Mouse (Mus musculus): ENCODE results near the gene Mthfd1. TPM values are rescaled to one million over a fixed set of nuclear protein-coding genes. Genes with fewer than 3 reads are reported as not detected.

The Mthfd1 gene
- total RNA-seq, 1 experiment = 182 TPM

DNA sequence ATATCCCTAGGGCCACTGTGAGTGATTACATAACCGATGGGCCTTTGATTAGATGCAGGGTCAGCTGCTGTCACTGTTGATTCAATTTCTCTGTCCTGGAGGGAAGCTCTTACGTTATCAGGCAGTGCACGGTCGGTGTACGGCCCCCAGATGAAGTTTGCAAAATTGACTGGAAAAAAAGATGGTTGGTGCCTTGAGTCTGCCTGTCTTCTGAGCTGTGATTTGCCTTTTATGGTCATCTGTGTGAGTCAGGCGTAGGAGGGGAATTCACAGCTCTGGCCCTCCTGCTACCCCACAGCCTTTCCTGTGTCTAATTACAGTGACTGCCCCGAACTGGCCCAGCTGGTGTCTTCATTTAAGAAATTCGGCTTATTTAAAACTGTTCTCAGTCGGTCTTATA is 52.9 kb downstream of the Mthfd1 start:
- Histone ChIP-seq H3K9ac (ENCODE audit: insufficient read depth, low read depth, low read length, poor library complexity, severe bottlenecking) (no peak overlapping the region), H3K27ac (ENCODE audit: insufficient read depth, low read depth, low read length, poor library complexity, severe bottlenecking) (no peak overlapping the region), H3K9me3 (ENCODE audit: control insufficient read depth, insufficient read depth, low read depth, low read length) (no peaks in the 10 kb centered on the region), H3K4me1 (ENCODE audit: control insufficient read depth in 2 of 2, insufficient read depth in 2 of 2, low read length in 2 of 2, poor library complexity in 1 of 2) (peaks cover 0 to 10% of the 10 kb centered on the region in 2 experiments; a peak in 1 of 4 replicates), H3K4me3 (ENCODE audit: insufficient read depth in 1 of 2, low read depth in 1 of 2, low read length in 2 of 2, poor library complexity in 1 of 2, severe bottlenecking in 1 of 2) (no peak overlapping the region), H3K36me3 (ENCODE audit: control insufficient read depth, insufficient read depth, low read length, poor library complexity, severe bottlenecking) (peaks cover 60% of the 10 kb centered on the region)
- TF ChIP-seq HCFC1 (IDR thresholded peaks at IDR 0.05; ENCODE audit: borderline replicate concordance, insufficient read depth, low read length) (no peak), ZNF384 (IDR thresholded peaks at IDR 0.05; ENCODE audit: low read depth, low read length) (no peak), CHD2 (IDR thresholded peaks at IDR 0.05; ENCODE audit: low read depth, low read length) (no peak), MAFK (IDR thresholded peaks at IDR 0.05; ENCODE audit: insufficient read depth, low read depth, low read length) (no peak), ZC3H11A (IDR thresholded peaks at IDR 0.05; ENCODE audit: borderline replicate concordance, low read depth, low read length) (no peak)
- DNase-seq (ENCODE audit: low read depth, low spot score) = no peak
- in situ Hi-C loops (cut with MboI; ENCODE audit: low sequenced_read_pairs in 2 of 2, unreplicated experiment in 2 of 2) = no loop called here

DNA sequence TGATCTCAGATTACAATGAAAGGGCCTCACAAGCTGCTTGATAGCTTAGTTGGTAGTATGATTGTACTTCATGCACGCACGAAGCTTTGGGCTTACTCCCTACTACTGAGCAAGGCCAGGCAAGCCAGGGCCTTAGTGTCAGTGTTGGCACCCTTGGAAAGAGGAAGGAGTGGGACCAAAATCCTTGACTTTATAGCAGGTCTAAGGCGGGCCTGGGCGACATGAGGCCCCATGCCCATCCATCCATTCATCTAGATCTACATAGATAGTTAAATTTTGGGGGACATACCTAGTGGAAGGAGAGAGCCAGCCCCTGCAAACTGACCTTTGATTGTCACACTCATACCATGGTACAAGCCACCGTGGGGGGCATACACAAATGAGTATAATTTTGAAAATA is 53.3 kb downstream of the Mthfd1 start:
- Histone ChIP-seq H3K4me1 (ENCODE audit: control insufficient read depth in 2 of 2, insufficient read depth in 2 of 2, low read length in 2 of 2, poor library complexity in 1 of 2) (peaks cover 0 to 10% of the 10 kb centered on the region in 2 experiments; a peak in 1 of 4 replicates), H3K4me3 (ENCODE audit: insufficient read depth in 1 of 2, low read depth in 1 of 2, low read length in 2 of 2, poor library complexity in 1 of 2, severe bottlenecking in 1 of 2) (no peak overlapping the region), H3K36me3 (ENCODE audit: control insufficient read depth, insufficient read depth, low read length, poor library complexity, severe bottlenecking) (peaks cover 63% of the 10 kb centered on the region), H3K9me3 (ENCODE audit: control insufficient read depth, insufficient read depth, low read depth, low read length) (no peaks in the 10 kb centered on the region), H3K9ac (ENCODE audit: insufficient read depth, low read depth, low read length, poor library complexity, severe bottlenecking) (no peak overlapping the region), H3K27ac (ENCODE audit: insufficient read depth, low read depth, low read length, poor library complexity, severe bottlenecking) (no peak overlapping the region)
- no peak for DNase-seq (ENCODE audit: low read depth, low spot score)
- in situ Hi-C loops (cut with MboI; ENCODE audit: low sequenced_read_pairs in 2 of 2, unreplicated experiment in 2 of 2) = no loop called here
- no peak for TF ChIP-seq MAFK (IDR thresholded peaks at IDR 0.05; ENCODE audit: insufficient read depth, low read depth, low read length)
- TF ChIP-seq ZC3H11A (IDR thresholded peaks at IDR 0.05; ENCODE audit: borderline replicate concordance, low read depth, low read length) = no peak
- no peak for TF ChIP-seq ZNF384 (IDR thresholded peaks at IDR 0.05; ENCODE audit: low read depth, low read length)
- no peak for TF ChIP-seq CHD2 (IDR thresholded peaks at IDR 0.05; ENCODE audit: low read depth, low read length)
- TF ChIP-seq HCFC1 (IDR thresholded peaks at IDR 0.05; ENCODE audit: borderline replicate concordance, insufficient read depth, low read length) = no peak

DNA sequence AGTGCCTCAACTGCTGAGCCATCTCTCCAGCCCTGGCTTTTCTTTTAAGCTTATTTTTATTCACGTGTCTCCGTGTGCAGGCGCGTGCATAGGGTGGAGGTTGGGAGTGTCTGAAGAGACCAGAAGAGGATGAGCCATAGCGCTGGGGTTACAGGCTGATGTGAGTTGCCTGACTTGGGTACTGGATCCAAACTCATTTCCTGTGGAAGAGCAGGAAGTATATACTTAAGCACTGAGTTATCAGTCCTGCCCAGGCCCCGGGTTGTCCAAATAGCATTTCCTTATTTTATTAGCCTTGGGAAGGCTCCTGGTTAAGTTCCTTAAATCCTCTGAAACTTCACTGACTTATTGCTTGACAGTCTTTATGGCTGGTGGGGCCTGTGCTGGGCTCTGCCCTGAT is 54.9 kb downstream of the Mthfd1 start:
- no peak for TF ChIP-seq MAFK (IDR thresholded peaks at IDR 0.05; ENCODE audit: insufficient read depth, low read depth, low read length)
- TF ChIP-seq CHD2 (IDR thresholded peaks at IDR 0.05; ENCODE audit: low read depth, low read length) = no peak
- TF ChIP-seq ZNF384 (IDR thresholded peaks at IDR 0.05; ENCODE audit: low read depth, low read length) = no peak
- TF ChIP-seq ZC3H11A (IDR thresholded peaks at IDR 0.05; ENCODE audit: borderline replicate concordance, low read depth, low read length) = no peak
- no peak for TF ChIP-seq HCFC1 (IDR thresholded peaks at IDR 0.05; ENCODE audit: borderline replicate concordance, insufficient read depth, low read length)
- Histone ChIP-seq H3K4me3 (ENCODE audit: insufficient read depth in 1 of 2, low read depth in 1 of 2, low read length in 2 of 2, poor library complexity in 1 of 2, severe bottlenecking in 1 of 2) (no peak overlapping the region), H3K9me3 (ENCODE audit: control insufficient read depth, insufficient read depth, low read depth, low read length) (no peaks in the 10 kb centered on the region), H3K27ac (ENCODE audit: insufficient read depth, low read depth, low read length, poor library complexity, severe bottlenecking) (no peak overlapping the region), H3K36me3 (ENCODE audit: control insufficient read depth, insufficient read depth, low read length, poor library complexity, severe bottlenecking) (peaks cover 61% of the 10 kb centered on the region), H3K9ac (ENCODE audit: insufficient read depth, low read depth, low read length, poor library complexity, severe bottlenecking) (no peak overlapping the region), H3K4me1 (ENCODE audit: control insufficient read depth in 2 of 2, insufficient read depth in 2 of 2, low read length in 2 of 2, poor library complexity in 1 of 2) (peaks cover 0 to 10% of the 10 kb centered on the region in 2 experiments; a peak in 1 of 4 replicates)
- in situ Hi-C loops (cut with MboI; ENCODE audit: low sequenced_read_pairs in 2 of 2, unreplicated experiment in 2 of 2) = no loop called here
- DNase-seq (ENCODE audit: low read depth, low spot score) = no peak

DNA sequence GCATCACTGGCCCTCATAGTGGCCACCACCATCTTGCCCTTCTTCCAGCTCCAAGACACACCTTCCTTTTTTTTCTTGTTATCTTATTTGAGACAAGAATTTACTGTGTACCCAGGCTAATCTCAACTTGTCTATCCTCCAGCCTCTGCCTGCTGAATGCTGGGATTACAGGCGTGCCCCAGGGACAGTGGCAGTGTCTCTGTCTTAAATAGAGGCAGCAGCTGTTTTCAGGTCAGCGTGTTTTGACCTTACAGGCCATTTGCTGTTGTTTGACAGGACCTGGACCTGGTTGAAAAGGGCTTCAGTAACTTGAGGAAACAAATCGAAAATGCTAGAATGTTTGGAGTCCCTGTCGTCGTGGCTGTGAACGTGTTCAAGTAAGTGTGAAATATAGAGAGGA is 55.5 kb downstream of the Mthfd1 start:
- in situ Hi-C loops (cut with MboI; ENCODE audit: low sequenced_read_pairs in 2 of 2, unreplicated experiment in 2 of 2) = no loop called here
- DNase-seq (ENCODE audit: low read depth, low spot score) = no peak
- Histone ChIP-seq H3K4me3 (ENCODE audit: insufficient read depth in 1 of 2, low read depth in 1 of 2, low read length in 2 of 2, poor library complexity in 1 of 2, severe bottlenecking in 1 of 2) (no peak overlapping the region), H3K9ac (ENCODE audit: insufficient read depth, low read depth, low read length, poor library complexity, severe bottlenecking) (no peak overlapping the region), H3K9me3 (ENCODE audit: control insufficient read depth, insufficient read depth, low read depth, low read length) (no peaks in the 10 kb centered on the region), H3K4me1 (ENCODE audit: control insufficient read depth in 2 of 2, insufficient read depth in 2 of 2, low read length in 2 of 2, poor library complexity in 1 of 2) (peaks cover 0 to 10% of the 10 kb centered on the region in 2 experiments; a peak in 1 of 4 replicates), H3K36me3 (ENCODE audit: control insufficient read depth, insufficient read depth, low read length, poor library complexity, severe bottlenecking) (peaks cover 63% of the 10 kb centered on the region), H3K27ac (ENCODE audit: insufficient read depth, low read depth, low read length, poor library complexity, severe bottlenecking) (no peak overlapping the region)
- no peak for TF ChIP-seq MAFK (IDR thresholded peaks at IDR 0.05; ENCODE audit: insufficient read depth, low read depth, low read length)
- TF ChIP-seq CHD2 (IDR thresholded peaks at IDR 0.05; ENCODE audit: low read depth, low read length) = no peak
- TF ChIP-seq HCFC1 (IDR thresholded peaks at IDR 0.05; ENCODE audit: borderline replicate concordance, insufficient read depth, low read length) = no peak
- TF ChIP-seq ZC3H11A (IDR thresholded peaks at IDR 0.05; ENCODE audit: borderline replicate concordance, low read depth, low read length) = no peak
- TF ChIP-seq ZNF384 (IDR thresholded peaks at IDR 0.05; ENCODE audit: low read depth, low read length) = no peak

DNA sequence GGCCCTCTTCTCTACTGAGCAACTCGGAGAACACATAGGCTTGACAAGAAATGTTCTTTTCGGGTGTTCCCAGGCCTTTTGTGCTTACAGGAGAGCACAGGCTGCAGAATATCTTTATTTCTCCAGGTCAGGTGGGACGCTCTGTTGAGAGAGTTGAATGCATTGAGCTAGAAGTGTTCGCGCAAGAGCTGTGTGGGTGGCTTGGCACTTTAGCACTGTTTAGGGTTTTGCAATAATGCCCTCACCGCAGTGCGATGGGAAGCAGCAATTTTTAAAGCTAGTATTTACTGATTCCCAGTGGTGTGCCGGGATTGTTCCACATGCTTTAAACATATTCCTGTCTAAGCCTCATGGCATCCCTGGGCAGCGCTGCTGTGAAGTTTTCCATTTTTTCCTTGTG is 56.1 kb downstream of the Mthfd1 start:
- Histone ChIP-seq H3K4me3 (ENCODE audit: insufficient read depth in 1 of 2, low read depth in 1 of 2, low read length in 2 of 2, poor library complexity in 1 of 2, severe bottlenecking in 1 of 2) (no peak overlapping the region), H3K9ac (ENCODE audit: insufficient read depth, low read depth, low read length, poor library complexity, severe bottlenecking) (no peak overlapping the region), H3K9me3 (ENCODE audit: control insufficient read depth, insufficient read depth, low read depth, low read length) (no peaks in the 10 kb centered on the region), H3K36me3 (ENCODE audit: control insufficient read depth, insufficient read depth, low read length, poor library complexity, severe bottlenecking) (peaks cover 65% of the 10 kb centered on the region), H3K27ac (ENCODE audit: insufficient read depth, low read depth, low read length, poor library complexity, severe bottlenecking) (no peak overlapping the region), H3K4me1 (ENCODE audit: control insufficient read depth in 2 of 2, insufficient read depth in 2 of 2, low read length in 2 of 2, poor library complexity in 1 of 2) (peaks cover 0 to 8% of the 10 kb centered on the region in 2 experiments; a peak in 1 of 4 replicates)
- DNase-seq (ENCODE audit: low read depth, low spot score) = no peak
- no peak for TF ChIP-seq HCFC1 (IDR thresholded peaks at IDR 0.05; ENCODE audit: borderline replicate concordance, insufficient read depth, low read length)
- TF ChIP-seq ZC3H11A (IDR thresholded peaks at IDR 0.05; ENCODE audit: borderline replicate concordance, low read depth, low read length) = no peak
- no peak for TF ChIP-seq ZNF384 (IDR thresholded peaks at IDR 0.05; ENCODE audit: low read depth, low read length)
- TF ChIP-seq MAFK (IDR thresholded peaks at IDR 0.05; ENCODE audit: insufficient read depth, low read depth, low read length) = no peak
- no peak for TF ChIP-seq CHD2 (IDR thresholded peaks at IDR 0.05; ENCODE audit: low read depth, low read length)
- in situ Hi-C loops (cut with MboI; ENCODE audit: low sequenced_read_pairs in 2 of 2, unreplicated experiment in 2 of 2) = no loop called here

All from ES-E14 (cell line).